Mouse (Mus musculus) neutrophil, adult 59 days (primary cell): ENCODE data around the gene Ctrc. TPM values are rescaled to one million over a fixed set of nuclear protein-coding genes. Genes with fewer than 3 reads are reported as not detected.

ENCODE experiments used
- total RNA-seq, 2 experiments: library from RNA; stranded (reverse); gene quantifications; 1 replicate in 1 of 2; 2 replicates in 1 of 2; pipeline ENCODE4 v1.2.4; 2023

Gene Ctrc
- not detected for total RNA-seq

GRCm38 (mm10) chr4:141845999-141846398 is at the start of gene Ctrc:
Ctrc (minus strand) TSS chr4:141846359.

GRCm38 (mm10) chr4:141874601-141875460 is 28.7 kb upstream of the Ctrc start, which contains the start of gene Efhd2:
Efhd2 (minus strand) TSS chr4:141874920.

GRCm38 (mm10) chr4:141826060-141826459 is 20.1 kb downstream of the Ctrc start, which contains the start of gene Cela2a:
Cela2a (minus strand) TSS chr4:141826160.

GRCm38 (mm10) chr4:141793282-141794151 is 52.6 kb downstream of the Ctrc start, which contains the start of gene Casp9:
Casp9 (plus strand) TSS chr4:141793612.

GRCm38 (mm10) chr4:141790524-141790990 is 55.6 kb downstream of the Ctrc start, which contains the start of gene Dnajc16:
Dnajc16 (minus strand) TSS chr4:141790931.

Other genes starting within 250 kb of the Ctrc start
- gene Fblim1, start 240.3 kb downstream of the Ctrc start, total RNA-seq = under 1 TPM in 1 of 2 experiments, not detected in 1; 0.11 TPM
- gene Tmem82, start 227.7 kb downstream of the Ctrc start, total RNA-seq = not detected
- gene Slc25a34, start 222.5 kb downstream of the Ctrc start, total RNA-seq = not detected
- 10 to 100 TPM; 33.1 to 35.7 TPM for gene Plekhm2, start 181.5 kb downstream of the Ctrc start, total RNA-seq
- gene Rsc1a1, start 160.8 kb downstream of the Ctrc start, total RNA-seq = 1 to 10 TPM in 1 of 2 experiments, not detected in 1; 2.8 TPM
- gene Ddi2, start 122.9 kb downstream of the Ctrc start, total RNA-seq = 10 to 100 TPM; 35.2 to 40.9 TPM
- gene Agmat, start 99.7 kb downstream of the Ctrc start, total RNA-seq = under 1 TPM in 1 of 2 experiments, not detected in 1; 0.24 TPM
- 1 to 10 TPM; 3.8 to 4.5 TPM for gene Dnajc16, start 55.4 kb downstream of the Ctrc start, total RNA-seq
- 10 to 100 TPM; 18.3 to 24.9 TPM for gene Casp9, start 52.7 kb downstream of the Ctrc start, total RNA-seq
- not detected for gene Cela2a, start 20.2 kb downstream of the Ctrc start, total RNA-seq
- gene Efhd2, start 28.6 kb upstream of the Ctrc start, total RNA-seq = 100 to 1,000 TPM; 118 to 135 TPM
- gene Fhad1, start 168.7 kb upstream of the Ctrc start, total RNA-seq = under 1 TPM in 1 of 2 experiments, not detected in 1; 0.42 TPM
- gene Tmem51, start 237.9 kb upstream of the Ctrc start, total RNA-seq = 10 to 100 TPM in 1 of 2 experiments, 1 to 10 TPM in 1; 8.5 to 12.6 TPM